In the genomic region with DNA sequence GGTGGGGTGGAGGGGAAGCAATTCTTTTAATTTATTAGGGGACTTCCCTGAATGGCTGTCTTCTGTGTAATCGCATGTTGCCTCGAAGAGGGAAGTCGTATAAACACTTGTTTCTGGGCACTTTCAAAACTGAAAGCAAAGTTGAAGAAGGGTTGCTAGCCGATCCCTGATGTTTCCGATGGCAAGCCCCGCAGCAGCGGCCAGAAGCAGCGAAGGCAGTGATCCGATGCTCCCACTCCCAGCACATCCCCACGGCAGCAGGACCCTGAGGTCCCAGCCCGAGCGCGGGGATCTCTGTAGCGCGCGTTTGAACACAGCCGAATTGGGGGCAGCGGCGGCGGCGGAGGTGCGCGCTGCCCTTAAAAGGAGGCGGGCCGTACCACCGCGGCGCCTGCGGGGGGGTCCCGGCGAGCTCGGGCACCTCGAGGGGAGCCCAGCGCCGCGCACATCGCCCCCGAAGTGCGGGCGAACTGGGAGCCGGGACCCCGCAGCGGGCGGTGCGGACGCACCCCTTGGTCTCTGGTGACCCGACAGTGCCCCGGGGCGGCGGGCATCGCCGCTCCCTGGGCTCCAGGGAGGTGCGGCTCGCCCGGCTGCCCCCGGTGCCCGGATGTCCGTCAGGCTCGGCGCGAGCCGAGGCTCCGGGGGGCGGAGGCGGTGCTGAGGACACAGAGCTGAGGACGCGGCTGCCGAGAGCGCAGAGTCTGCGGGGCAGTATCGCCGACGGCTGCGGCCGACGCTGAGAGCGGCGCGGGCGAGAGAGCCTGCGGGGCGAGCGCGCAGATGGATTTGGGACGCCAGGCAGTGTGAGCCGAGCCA, we compare ENCODE assay signal across 8 mouse cellular contexts.
DNase-seq lines count a peak whose midpoint lies in the region; ATAC-seq lines count a peak whose summit lies in the region.

No protein-coding gene starts in this region.

- peaks cover 56% of the 10 kb centered on the region for H3K27me3 ChIP-seq in midbrain, embryonic 10.5 days (ENCODE audit: low read depth, poor library complexity, severe bottlenecking)

- intact Hi-C loops in gastrocnemius, postnatal 14 days (cut with DNase I; ENCODE audit: low total_unique reads), result no loop called here
- intact Hi-C loops in left cerebral cortex, postnatal 4 days (cut with DNase I), result loop anchor here (10.0 kb wide), 1 partner anchor 61 kb away; no protein-coding TSS in a partner anchor

- ATAC-seq in inflammation-experienced regulatory T-cells, adult 6 months, result peak; percentile 65

- H3K36me3 ChIP-seq in midbrain, embryonic 10.5 days, result peaks cover 3% of the 10 kb centered on the region; the same call in 1 of the 2 replicates

- peak; percentile 90 to 94 for DNase-seq in adrenal gland, adult 18-20 months (ENCODE audit: low spot score in 2 of 2)
- peak; percentile 88 for DNase-seq in embryo, embryonic 10.5 days (ENCODE audit: low spot score)
- DNase-seq in gastrocnemius, postnatal 14 days, result peak; percentile 91
- DNase-seq in left cerebral cortex, postnatal 4 days, result peak; percentile 89
- DNase-seq in midbrain, embryonic 10.5 days (ENCODE audit: low spot score), result peak; percentile 92
- DNase-seq in right cerebral cortex, postnatal 36 days (ENCODE audit: low spot score in 2 of 2), result peak; percentile 71
- DNase-seq in urinary bladder, postnatal 4 days (ENCODE audit: low spot score in 2 of 2), result peak; percentile 86 to 87

- H3K9me3 ChIP-seq in midbrain, embryonic 10.5 days (replicated peaks), result peaks cover 4% of the 10 kb centered on the region; the same call in 1 of the 2 replicates

- WGBS in midbrain, embryonic 10.5 days, result under 1% methylated on average over 86 of the region's 86 CpGs

- H3K27ac ChIP-seq in midbrain, embryonic 10.5 days (replicated peaks), result peak overlapping the region; percentile 97

- H3K4me3 ChIP-seq in midbrain, embryonic 10.5 days, result peak overlapping the region; percentile 81

- peaks cover 44% of the 10 kb centered on the region for H3K4me1 ChIP-seq in midbrain, embryonic 10.5 days

Comparison
In these comparisons a context has a peak if more than half of its experiments do, and no peak if none do; other contexts are left out.
1. Peak in every context shown above with its lines: DNase-seq, ATAC-seq, H3K4me3 ChIP-seq and H3K27ac ChIP-seq.